Mouse (Mus musculus) heart, postnatal 25 days (tissue): Measurements from ENCODE around the gene Spata4. TPM values are rescaled to one million over a fixed set of nuclear protein-coding genes. Genes with fewer than 3 reads are reported as not detected.
"Not testable (repeated sequence)": the region's sequence is repeated elsewhere in the genome, so short reads cannot be mapped to it uniquely, and the experiment has no call there.

ENCODE experiments used
- DNase-seq: peaks from one replicate; pipeline ENCODE4 v3.0.0; 2022; ENCODE audit warnings: low spot score
- intact Hi-C: fragments of 180-260 bp; cut with DNase I; formaldehyde crosslinking; loops from one replicate; pipeline ENCODE4 v1.15.1; 2025
- total RNA-seq, 2 experiments: library from RNA; stranded (reverse); gene quantifications; 2 replicates each; pipeline ENCODE4 v1.2.3; 2021

The Spata4 gene
- total RNA-seq = not detected

DNA sequence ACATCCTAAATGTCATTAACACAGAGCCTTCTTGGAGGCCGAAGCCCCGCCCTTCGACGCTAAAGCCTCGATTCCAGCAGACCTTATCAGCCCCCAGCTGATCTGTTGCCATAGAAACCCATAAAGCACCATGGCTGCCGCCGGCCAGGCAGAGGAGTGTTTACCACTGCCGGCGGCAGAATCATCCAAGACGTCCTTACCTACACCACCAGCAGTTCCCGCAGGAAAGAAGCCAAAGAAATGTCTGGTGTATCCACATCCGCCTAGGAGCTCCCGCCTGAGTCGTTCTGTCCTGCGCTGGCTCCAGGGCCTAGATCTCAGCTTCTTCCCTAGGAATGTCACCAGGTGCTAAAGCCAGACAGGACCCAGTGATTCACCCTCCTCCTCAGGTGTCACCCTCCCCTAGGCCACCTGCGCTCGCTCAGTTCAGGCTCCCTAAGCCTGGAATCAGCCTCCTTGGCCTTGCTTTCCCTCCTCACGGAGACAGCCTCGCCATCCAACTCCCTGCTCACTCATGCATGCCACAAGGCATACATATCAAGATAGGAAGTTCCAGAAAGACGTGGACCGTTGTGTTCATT is at the start of gene Spata4:
Gene Spata4 (plus strand): TSS at position 111 of the 581 bp plus-strand sequence.
- no peak for DNase-seq
- intact Hi-C loops = no loop called here

DNA sequence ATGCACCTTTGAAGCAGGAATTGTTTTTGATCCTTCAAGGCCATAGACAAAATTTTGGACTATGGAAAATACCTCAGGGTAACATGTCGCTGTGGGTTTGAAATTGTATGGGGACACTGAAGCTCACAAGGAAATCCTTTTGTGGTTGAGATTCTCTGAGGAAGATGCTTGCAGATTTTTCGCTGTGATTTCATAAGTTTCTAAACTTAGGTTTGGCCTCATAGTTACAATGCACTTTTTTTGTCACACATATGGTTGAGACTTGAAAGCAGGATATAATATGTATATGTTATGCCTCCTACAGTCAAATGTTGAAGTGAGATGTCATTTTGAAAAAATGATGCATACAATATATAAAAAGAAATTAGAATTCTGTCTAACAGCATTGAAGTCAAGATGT is 45.7 kb upstream of the Spata4 start:
- no peak for DNase-seq
- intact Hi-C loops = no loop called here

DNA sequence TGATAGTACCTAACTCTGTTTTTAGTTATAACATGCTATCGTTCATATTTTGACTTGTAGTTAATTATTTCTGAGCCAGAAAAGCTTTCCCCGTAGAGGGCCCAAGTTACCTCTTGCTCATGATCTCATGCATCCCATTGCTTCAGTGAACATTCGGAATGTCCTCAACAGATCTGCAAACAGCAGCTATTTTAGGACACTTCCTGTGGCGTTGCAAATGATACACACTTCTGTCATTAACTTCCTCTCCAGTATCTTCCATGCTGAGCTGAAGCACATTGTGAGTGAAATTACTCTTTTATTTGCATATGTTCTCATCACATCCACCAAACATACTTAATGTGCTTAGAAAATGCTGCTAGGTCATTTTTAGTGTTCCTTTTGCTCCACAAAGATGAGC is 38.4 kb upstream of the Spata4 start:
- intact Hi-C loops = no loop called here
- DNase-seq = no peak

DNA sequence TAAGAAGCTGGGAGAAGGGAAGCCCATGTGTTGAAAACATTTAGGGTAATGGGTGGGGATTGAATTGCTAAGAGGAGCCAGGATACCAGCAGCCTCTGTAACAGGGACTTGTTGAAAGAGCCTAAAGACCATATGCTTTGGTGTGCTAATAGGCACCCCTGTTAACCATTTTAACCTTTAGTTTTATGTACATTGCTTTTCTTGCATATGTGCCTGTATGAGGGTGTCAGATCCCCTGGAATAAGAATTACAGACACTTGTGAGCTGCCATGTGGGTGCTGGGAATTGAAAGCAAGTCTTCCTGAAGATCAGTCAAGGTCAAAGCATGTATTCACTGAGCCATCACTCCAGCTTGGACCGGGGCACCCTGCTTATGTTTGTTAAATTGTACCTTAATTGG is 35.4 kb upstream of the Spata4 start:
- intact Hi-C loops = no loop called here
- no peak for DNase-seq

DNA sequence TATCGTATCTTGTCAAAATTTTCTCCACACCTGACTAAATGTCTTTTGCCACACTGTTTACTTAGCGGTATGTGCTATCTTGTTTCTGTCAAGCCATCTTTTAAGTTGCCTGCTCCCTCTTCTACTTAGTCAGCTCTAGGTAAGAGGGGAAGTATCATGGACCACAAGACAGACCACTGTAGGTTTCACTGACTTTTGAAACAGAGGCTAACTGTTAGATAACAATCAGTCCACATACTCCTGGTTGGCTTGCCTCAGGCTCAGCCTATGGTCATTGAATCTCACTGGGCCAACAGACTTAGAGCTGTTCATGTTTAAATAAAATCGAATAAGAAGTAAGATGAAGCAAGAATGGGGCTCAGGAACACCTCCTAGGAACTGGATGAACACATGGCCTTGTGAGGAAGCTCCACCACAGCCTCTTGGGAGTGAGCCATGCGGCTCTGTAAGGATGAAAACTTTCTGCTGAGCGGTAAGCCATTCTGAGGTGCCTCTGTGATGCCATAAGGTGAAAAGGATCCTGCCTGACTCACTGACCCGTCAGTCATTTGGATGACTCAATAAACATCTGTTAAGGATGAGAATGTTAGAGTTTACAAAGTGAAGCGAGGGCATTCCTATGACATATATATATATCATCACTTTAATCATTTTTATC is 34.8 kb upstream of the Spata4 start:
- intact Hi-C loops = no loop called here
- DNase-seq = no peak

DNA sequence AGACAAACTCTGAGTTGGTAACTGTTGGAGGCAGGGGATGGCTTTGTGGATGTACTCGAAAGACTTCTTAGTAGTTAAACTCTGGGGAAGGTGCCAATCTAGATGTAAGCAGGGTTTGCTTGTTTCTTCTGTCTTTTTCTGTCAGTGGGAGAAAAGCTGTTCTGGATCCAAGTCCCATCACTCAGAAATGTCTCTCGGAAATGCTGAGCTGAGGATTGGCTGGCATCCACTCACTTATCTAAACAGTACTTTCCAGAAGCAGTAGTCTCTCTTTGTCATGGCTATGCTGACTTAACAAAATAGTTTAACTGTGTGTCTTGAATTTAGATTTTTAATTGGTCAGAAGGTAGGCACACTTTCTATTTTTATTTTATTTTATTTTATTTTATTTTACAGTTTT is 33.4 kb upstream of the Spata4 start:
- intact Hi-C loops = no loop called here
- DNase-seq = no peak

DNA sequence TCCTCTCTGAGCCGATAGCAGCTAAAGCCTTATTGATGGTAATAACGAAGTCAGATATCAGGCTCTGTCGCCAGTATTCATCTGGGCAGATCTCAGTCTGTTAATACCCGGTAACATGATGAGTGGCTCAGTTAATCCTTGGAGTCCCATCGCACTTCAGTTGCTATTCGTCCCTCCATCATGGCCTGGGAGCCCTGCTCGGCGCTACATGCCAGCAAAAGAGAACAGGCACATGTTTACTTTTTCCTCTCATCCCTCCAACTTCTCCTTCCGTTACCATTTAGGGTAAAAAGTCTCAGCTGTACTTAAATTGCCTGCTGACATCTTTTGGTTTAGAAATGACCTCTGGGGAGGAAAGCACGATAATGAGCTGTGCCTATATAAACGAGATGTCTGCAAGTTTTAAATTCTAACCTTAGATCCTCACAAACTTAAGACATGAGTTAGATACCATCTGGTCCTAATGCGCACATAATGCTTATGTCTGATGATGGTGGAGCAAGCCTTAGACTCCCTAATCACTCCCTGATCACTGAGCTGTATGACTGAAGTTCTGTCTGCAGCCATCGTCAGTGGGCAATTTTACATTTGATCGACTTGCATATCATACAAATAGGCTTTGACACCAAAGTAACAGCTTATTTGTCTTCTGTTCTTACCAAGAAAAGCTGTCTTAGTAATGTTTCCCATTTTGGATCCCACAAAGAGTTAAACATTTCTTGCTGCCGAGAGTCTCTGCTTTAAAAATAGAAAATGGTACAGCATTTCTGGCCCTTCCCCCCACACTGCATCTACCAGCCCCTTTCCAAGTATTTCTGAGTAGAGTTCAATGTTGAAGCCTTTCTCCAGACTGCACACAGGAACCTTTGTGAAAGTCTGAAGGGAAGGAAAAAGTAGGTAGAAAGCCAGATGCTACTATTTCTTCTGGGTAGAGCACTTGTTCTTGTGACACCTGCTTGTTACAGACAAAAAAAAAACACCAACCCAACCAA is 29.7 kb upstream of the Spata4 start:
- intact Hi-C loops = loop anchor here (2.0 kb wide), 1 partner anchor 38 kb away; no protein-coding TSS in a partner anchor
- no peak for DNase-seq

DNA sequence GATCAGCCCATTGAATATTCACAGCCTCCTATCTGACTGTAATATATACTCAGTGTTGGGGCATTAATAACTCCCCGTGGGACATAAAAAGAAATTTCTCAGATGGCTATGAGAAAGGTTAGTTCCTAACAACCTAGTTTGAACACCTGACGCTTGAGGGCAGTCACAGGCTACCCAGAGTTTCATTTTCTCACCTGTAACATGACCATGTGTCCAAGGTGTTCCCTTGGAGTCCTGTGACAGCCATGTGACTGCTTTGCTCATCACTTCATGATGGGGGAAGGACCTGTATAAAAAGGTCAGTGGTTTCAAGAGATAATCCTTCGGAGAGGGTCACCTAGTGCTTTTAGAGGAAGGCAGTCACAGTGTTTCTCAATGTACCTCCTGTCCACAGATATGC is 19.1 kb upstream of the Spata4 start:
- intact Hi-C loops = no loop called here
- DNase-seq = no peak

DNA sequence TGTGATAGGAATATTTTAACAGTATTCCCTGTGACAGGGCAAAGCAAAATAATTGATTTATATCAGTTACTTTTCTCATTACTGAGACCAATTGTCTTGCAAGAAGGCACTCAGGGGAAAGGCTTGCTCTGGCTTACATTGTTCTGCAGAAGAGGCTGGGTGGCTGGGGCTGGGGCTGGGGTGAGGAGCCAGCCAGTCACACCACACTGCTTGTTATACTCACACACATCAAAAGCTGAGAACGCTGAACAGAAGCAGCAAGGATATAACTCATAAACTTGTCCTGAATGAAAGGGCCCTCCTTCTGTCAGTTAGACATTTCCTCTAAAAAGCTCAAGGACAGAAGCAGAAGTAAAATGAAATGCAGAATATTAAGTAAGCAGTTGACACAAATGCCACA is 17.7 kb upstream of the Spata4 start:
- no peak for DNase-seq
- intact Hi-C loops = no loop called here

DNA sequence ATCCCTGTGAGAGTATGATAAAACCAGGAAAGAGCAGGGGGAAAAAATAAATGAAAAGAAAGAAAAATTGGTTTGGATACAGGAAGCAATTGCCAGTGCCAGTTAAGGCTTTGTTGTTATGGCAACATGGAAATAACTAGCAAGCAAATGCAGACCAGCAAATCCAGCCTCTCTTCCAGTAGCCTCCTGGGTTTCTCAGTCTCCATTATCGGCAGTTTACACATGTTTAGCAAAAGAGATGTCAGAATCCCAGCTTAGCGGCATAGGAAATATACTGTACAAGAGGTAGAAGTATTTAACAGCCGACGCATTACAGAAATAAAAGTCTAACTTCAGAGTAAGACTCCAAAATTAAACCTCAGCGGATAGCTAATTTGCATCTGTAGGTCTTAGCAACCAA is 5.9 kb upstream of the Spata4 start:
- intact Hi-C loops = no loop called here
- no peak for DNase-seq

DNA sequence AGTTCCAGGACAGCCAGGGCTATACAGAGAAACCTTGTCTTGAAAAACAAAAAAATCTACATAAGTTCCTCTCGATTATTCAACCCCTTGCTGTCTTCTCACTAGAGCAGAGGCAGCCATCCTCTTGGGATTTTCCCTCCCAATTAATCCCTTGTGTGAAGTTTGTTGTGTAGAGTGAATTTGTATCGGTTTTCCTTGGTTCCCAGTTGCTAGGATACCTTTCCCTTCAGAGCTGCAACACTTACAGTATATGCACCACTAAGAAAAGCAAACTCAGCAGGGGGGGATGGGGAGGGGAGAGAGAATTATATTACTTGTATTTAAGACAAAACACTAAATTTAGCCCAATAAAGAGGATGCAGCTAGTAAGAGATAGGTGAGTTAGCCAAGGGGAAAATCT is 4.5 kb upstream of the Spata4 start:
- no peak for DNase-seq
- intact Hi-C loops = no loop called here

DNA sequence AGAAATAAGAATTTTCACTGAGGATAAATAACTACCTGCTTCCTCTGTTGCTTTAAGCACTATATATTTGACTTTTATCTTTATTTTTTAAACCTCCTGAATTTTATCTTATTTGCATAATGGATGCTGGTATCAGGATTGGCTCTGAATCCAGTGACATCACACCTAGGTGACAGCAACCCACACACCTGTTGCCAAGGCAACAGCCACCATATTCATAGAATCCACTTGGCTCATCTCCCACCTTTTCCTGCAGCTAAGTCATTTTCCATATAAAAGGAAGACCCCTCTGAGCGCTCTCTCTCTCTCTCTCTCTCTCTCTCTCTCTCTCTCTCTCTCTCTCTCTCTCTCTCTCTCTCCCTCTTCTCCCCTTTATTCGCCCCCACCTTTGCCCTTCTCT is 3.6 kb upstream of the Spata4 start:
- intact Hi-C loops = no loop called here
- no peak for DNase-seq

DNA sequence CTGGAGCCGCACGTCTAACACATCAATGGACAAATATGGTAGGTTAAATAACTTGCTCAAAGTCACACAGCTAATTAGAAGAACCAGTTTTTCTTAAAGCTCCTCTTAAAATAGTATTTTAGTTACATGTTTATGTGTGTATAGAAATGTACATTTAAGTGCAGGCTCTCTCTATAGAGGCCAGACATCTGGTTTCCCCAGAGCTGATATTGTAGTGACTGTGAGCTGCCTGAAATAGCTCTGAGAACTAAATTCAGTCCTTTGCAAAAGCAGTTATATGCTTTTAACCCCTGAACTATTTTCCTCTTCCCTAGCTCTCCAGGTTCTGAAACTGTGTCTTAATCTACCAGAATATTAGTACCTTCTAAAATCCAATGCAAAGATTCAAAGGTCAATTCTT is 3.2 kb upstream of the Spata4 start:
- DNase-seq = no peak
- intact Hi-C loops = no loop called here

DNA sequence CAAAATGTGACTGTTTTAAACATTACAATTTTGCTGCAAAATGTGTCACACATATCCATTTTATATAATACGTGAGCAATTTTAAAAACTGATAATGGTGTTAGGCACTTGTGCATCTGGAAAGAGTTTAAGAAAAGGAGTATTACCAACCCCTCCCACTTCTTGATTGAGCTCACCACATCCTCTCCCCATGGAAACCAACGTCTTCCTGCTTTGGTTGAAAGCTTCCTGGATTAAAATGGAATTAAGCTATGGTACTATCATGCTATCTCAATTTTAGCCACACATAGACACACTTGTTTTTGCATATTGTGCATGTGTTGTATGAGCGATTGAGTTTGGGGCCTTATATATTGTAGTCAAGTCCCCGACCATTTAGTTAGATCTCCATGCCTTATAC is 2.9 kb downstream of the Spata4 start:
- no peak for DNase-seq
- intact Hi-C loops = no loop called here

DNA sequence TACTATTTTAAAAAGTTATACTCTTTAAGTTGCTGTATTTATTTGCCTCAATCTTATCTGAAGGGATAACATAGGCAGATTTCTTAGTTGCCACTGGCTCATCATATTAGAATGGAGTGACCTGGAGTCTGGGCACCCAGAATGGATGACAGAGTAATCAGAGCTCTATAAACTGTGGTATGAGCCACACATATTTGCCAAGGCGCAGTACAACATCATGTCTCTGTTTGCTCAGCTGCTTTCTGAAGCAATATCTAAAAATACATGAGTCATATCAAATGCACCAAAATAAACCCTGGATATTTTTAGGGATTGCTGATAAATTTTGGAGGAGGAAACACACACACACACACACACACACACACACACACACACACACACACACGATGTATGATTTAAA is 8.8 kb downstream of the Spata4 start:
- intact Hi-C loops = loop anchor here (2.0 kb wide), 1 partner anchor 39 kb away; no protein-coding TSS in a partner anchor
- peak; percentile 2 for DNase-seq

DNA sequence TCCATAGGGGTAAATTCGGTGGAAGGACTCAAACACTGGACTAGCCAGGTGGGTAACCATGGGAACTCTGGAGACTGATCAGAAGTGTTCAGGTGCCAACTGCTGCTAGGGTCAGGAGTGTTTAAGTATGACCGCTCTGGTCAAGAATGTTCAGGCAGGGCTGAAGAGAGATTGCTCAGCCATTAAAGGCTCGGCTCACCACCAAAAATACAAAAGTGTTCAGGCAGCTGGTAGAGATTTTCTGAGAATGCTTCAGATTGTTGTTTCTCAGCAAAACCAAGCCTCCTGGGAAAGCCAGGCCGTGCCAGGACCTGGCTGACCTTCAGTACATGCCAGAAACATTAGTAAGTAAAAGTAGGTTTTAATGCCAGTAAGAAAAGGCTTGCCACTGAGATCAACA is 9.7 kb downstream of the Spata4 start:
- intact Hi-C loops = no loop called here
- peak; percentile 31 for DNase-seq

DNA sequence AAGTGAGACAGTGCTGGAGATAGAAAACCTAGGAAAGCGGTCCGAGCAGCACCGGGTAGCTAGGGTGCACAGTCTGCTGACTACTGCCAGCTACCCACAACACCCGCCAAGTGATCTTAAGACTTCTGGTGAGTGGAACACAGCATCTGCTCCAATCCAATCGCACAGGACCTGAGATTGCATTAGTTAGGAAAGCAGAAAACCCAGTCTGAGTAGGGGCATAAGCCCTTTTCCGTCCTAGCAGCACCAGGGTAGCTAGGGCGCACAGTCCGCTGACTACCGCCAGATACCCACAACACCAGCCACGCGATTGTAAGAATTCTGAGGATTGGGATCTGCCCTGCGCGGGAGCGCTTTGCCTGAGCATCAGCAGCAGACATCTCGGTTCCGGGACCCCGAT is 16.1 kb downstream of the Spata4 start:
- intact Hi-C loops = not testable (repeated sequence)

DNA sequence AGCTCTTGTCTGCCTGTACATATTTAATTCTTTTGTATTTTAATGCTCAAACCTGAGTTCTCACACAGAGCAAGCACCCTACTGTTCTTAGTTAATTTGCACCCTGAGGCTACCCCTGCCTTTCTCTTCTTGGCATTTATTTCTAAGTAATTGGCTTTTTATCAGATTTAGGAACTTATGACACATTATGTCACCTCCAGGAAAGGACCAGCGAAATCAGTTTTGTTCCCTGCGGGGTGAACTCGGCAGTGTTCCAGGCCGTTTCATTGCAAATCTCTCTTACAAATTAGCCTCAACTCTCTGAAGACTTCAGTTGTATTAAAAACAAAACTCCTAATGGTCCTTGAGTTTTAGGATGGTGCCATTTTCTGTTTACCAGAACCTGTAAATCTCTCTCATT is 38.1 kb downstream of the Spata4 start:
- DNase-seq = no peak
- intact Hi-C loops = no loop called here

More for the DNA sequence above, 16.1 kb downstream of the Spata4 start:
- not testable (repeated sequence) for DNase-seq
